Mouse (Mus musculus) ES-E14 (cell line): ENCODE measurements around the gene Gm11037.

Experiments used
- CHD2 ChIP-seq: IDR thresholded peaks from 2 replicates; pipeline ENCODE4 v1.6.1; 2014; ENCODE audit warnings: mild to moderate bottlenecking, low read depth, low read length, inconsistent platforms
- HCFC1 ChIP-seq: IDR thresholded peaks from 2 replicates; pipeline ENCODE4 v1.6.1; 2012; ENCODE audit warnings: low read length, inconsistent platforms, borderline replicate concordance; ENCODE audit not compliant: insufficient read depth
- ZC3H11A ChIP-seq: IDR thresholded peaks from 2 replicates; pipeline ENCODE4 v1.6.1; 2012; ENCODE audit warnings: low read depth, mild to moderate bottlenecking, inconsistent platforms, low read length, borderline replicate concordance
- ZNF384 ChIP-seq: IDR thresholded peaks from 2 replicates; pipeline ENCODE4 v1.6.1; 2012; ENCODE audit warnings: low read depth, low read length, inconsistent platforms

- TF ChIP-seq ZNF384: no peak
- TF ChIP-seq HCFC1: no peak
- TF ChIP-seq ZC3H11A: no peak
- no peak for TF ChIP-seq CHD2
Observed at GRCm38 (mm10) chr2:131084206-131084605, 49.1 kb upstream of the Gm11037 start.
